Mouse (Mus musculus) midbrain, embryonic 16.5 days (tissue): ENCODE measurements at regions not wholly inside any gene's neighbourhood (a gene's known extent, or its start where the extent isn't known, plus 50 kb on each side); places are given as distances from the start of the nearest gene placed in this dataset.
A peak's percentile ranks its signal among the peaks of the same experiment; 100 is the strongest.

ENCODE experiments used
- ATAC-seq: fragments of 200-750 bp; cut with Nextera tagmentation; 2 replicates; pipeline ENCODE4 v1.8.0; 2017; ENCODE audit warnings: moderate TSS enrichment
- H3K27ac ChIP-seq: fragments of 300-500 bp; sonication (generic); 2 replicates; pipeline ENCODE4 v1.5.1; 2014; ENCODE audit warnings: mild to moderate bottlenecking, low read length, mixed read lengths
- H3K27me3 ChIP-seq: fragments of 300-500 bp; sonication (generic); 2 replicates; pipeline ENCODE4 v1.6.1; 2014; ENCODE audit warnings: low read depth, low read length, mixed read lengths; ENCODE audit not compliant: control insufficient read depth, insufficient read depth
- H3K36me3 ChIP-seq: fragments of 300-500 bp; sonication (generic); 2 replicates; pipeline ENCODE4 v1.6.1; 2014; ENCODE audit warnings: mild to moderate bottlenecking, low read length, moderate library complexity, mixed read lengths; ENCODE audit not compliant: control insufficient read depth, insufficient read depth
- H3K4me1 ChIP-seq: fragments of 300-500 bp; sonication (generic); 2 replicates; pipeline ENCODE4 v1.6.1; 2014; ENCODE audit warnings: mild to moderate bottlenecking, low read length, mixed read lengths; ENCODE audit not compliant: control insufficient read depth, insufficient read depth
- H3K4me2 ChIP-seq: fragments of 300-500 bp; sonication (generic); 2 replicates; pipeline ENCODE4 v1.6.1; 2014; ENCODE audit warnings: mild to moderate bottlenecking, low read length, mixed read lengths
- H3K4me3 ChIP-seq: fragments of 300-500 bp; sonication (generic); 2 replicates; pipeline ENCODE4 v1.5.1; 2014; ENCODE audit warnings: low read depth, mild to moderate bottlenecking, low read length, moderate library complexity, mixed read lengths
- H3K9ac ChIP-seq: fragments of 300-500 bp; sonication (generic); 2 replicates; pipeline ENCODE4 v1.6.1; 2014; ENCODE audit warnings: low read depth, low read length, mixed read lengths
- H3K9me3 ChIP-seq: fragments of 300-500 bp; sonication (generic); replicated peaks from 2 replicates; pipeline ENCODE4 v1.6.1; 2014; ENCODE audit warnings: mild to moderate bottlenecking, low read length, mixed read lengths; ENCODE audit not compliant: control insufficient read depth, poor library complexity, severe bottlenecking
- WGBS: fragments of 180-500 bp; shearing (Covaris S2); extraction: QIAGEN DNeasy Blood & Tissue Kit; methylation state at CpG from one replicate; pipeline ENCODE4 v1.1.7; 2014; 5-methylcytosine and 5-hydroxymethylcytosine counted together

DNA sequence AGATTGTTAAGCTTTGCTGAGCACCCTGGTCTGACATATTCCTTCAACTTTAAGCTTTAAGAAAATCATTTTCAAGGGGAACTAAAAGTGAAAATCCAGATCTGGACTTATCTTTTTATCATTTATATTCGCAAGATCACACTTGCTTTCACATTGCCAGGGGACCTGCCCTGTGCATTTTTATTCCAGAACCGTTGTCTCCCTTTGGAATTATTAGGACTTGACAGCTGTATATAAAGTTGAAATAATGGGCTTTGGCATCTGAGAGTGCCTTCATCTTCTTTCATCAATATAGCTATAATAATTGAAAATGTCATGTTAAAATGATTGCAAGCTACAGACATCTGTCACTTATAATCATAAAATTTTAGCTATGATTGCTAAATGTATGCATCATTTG, 276.8 kb upstream of the Olfm3 start:
- Histone ChIP-seq H3K27me3 (no peaks in the 10 kb centered on the region), H3K4me1 (no peaks in the 10 kb centered on the region), H3K36me3 (no peaks in the 10 kb centered on the region), H3K27ac (no peak overlapping the region), H3K9ac (no peak overlapping the region), H3K4me2 (no peak overlapping the region), H3K9me3 (no peaks in the 10 kb centered on the region), H3K4me3 (no peak overlapping the region)
- peak; percentile 56; the same call in 1 of the 2 replicates for ATAC-seq
- WGBS = 50% methylated on average over 2 of the region's 2 CpGs

DNA sequence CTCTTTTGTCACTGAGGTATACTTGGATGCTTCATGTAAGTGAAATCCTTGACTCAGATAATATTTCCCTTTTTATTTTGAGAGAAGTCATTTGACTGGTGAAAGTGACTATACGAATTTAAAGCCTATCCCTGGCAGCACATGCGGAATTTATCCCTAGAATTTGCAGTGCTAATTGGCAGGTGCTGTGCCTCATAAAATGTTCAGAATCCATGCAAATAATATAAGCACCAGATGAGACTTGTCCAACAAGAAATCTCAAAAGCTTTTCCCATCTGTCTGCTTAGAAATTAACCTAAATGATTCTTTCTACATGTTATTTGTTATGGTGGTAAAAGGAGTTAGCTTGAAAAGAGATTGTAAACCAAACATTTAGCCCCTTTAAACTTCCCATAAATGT, 268.5 kb upstream of the Olfm3 start:
- no peak for ATAC-seq
- H3K9me3 ChIP-seq = no peaks in the 10 kb centered on the region
- WGBS = 77% methylated on average over 2 of the region's 2 CpGs
- H3K4me3 ChIP-seq = no peak overlapping the region
- H3K4me2 ChIP-seq = no peak overlapping the region
- H3K4me1 ChIP-seq = no peaks in the 10 kb centered on the region
- no peak overlapping the region for H3K9ac ChIP-seq
- no peak overlapping the region for H3K27ac ChIP-seq
- H3K36me3 ChIP-seq = no peaks in the 10 kb centered on the region
- no peaks in the 10 kb centered on the region for H3K27me3 ChIP-seq

- Histone ChIP-seq H3K4me2 (no peak overlapping the region), H3K9me3 (no peaks in the 10 kb centered on the region), H3K36me3 (no peaks in the 10 kb centered on the region), H3K4me1 (no peaks in the 10 kb centered on the region), H3K4me3 (no peak overlapping the region), H3K27ac (no peak overlapping the region), H3K27me3 (no peaks in the 10 kb centered on the region), H3K9ac (no peak overlapping the region)
- WGBS = 75% methylated on average over 3 of the region's 3 CpGs
- no peak for ATAC-seq
Observed at GRCm38 (mm10) chr3:114647957-114648356, 255.9 kb upstream of the Olfm3 start.

DNA sequence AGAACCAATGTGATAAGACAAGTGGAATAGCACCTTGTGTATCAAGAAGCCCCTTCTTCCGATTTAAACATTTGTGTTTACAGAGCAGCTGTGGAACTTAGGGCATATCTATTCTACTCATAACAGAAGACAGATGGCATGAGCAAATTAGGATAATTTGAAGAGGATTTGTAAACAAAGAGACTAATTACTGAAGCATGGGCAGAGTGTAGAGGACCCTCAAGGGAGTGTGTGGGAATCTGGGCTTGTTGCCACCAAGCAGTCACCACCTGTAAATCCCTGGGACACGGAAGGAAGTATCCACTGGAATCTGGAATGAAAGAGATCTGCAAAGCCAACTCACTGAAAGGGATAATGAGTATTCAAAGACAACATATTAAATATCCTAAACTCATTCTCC, 205.9 kb upstream of the Olfm3 start:
- no peak overlapping the region for H3K9ac ChIP-seq
- no peak overlapping the region for H3K27ac ChIP-seq
- no peaks in the 10 kb centered on the region for H3K4me1 ChIP-seq
- H3K36me3 ChIP-seq = no peaks in the 10 kb centered on the region
- no peak overlapping the region for H3K4me3 ChIP-seq
- no peaks in the 10 kb centered on the region for H3K27me3 ChIP-seq
- 58% methylated on average over 2 of the region's 2 CpGs for WGBS
- ATAC-seq = no peak
- no peak overlapping the region for H3K4me2 ChIP-seq
- no peaks in the 10 kb centered on the region for H3K9me3 ChIP-seq

- Histone ChIP-seq H3K9me3 (no peaks in the 10 kb centered on the region), H3K4me1 (no peaks in the 10 kb centered on the region), H3K27ac (no peak overlapping the region), H3K36me3 (no peaks in the 10 kb centered on the region), H3K4me3 (no peak overlapping the region), H3K4me2 (no peak overlapping the region), H3K27me3 (no peaks in the 10 kb centered on the region), H3K9ac (no peak overlapping the region)
- 89% methylated on average over 1 of the region's 1 CpGs for WGBS
- ATAC-seq = no peak
Observed at GRCm38 (mm10) chr3:114725131-114725530, 178.7 kb upstream of the Olfm3 start.

DNA sequence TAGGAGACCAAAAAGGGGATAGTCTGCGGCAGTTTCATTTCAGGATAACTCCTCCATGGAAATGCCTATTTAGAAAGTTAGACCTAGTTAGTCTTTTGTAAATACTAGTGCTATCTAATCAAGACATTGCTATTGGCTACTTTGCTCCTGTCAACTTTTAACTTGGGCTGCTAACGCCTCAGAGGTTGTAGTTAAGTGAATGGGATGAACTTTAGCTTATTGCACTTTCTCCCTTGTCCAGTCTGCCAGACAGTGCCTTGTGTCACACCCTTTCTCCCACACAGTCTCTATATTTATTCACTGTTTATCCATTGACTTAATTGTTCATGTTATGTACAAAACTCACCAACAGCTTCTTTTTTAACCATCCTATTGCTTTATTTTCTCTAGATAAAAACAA, 167.5 kb upstream of the Olfm3 start:
- no peak overlapping the region for H3K4me2 ChIP-seq
- no peak for ATAC-seq

DNA sequence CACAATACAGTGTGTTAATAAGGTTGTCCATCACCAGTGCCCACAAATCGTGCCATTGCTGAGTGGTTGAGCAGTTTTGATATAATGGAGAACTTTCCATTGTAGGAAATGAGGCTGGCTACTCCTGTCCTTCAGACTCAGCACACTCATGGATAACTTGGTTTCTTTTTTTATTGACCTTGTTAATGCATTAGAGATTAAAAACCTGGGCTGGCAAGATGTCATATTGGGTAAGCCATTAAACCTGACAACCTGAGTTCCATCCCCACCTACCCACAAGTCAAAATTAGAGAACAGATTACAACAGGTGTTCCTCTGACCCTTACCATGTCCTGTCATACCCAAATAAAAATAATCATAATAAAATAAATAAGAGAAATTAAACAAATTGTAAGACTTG, 159.7 kb upstream of the Olfm3 start:
- H3K4me1 ChIP-seq = no peaks in the 10 kb centered on the region

More for the DNA sequence above, 167.5 kb upstream of the Olfm3 start:
- no peaks in the 10 kb centered on the region for H3K9me3 ChIP-seq
- 93% methylated on average over 2 of the region's 2 CpGs for WGBS
- no peak overlapping the region for H3K9ac ChIP-seq
- no peak overlapping the region for H3K4me3 ChIP-seq
- no peak overlapping the region for H3K27ac ChIP-seq
- no peaks in the 10 kb centered on the region for H3K27me3 ChIP-seq
- no peaks in the 10 kb centered on the region for H3K4me1 ChIP-seq
- H3K36me3 ChIP-seq = no peaks in the 10 kb centered on the region

DNA sequence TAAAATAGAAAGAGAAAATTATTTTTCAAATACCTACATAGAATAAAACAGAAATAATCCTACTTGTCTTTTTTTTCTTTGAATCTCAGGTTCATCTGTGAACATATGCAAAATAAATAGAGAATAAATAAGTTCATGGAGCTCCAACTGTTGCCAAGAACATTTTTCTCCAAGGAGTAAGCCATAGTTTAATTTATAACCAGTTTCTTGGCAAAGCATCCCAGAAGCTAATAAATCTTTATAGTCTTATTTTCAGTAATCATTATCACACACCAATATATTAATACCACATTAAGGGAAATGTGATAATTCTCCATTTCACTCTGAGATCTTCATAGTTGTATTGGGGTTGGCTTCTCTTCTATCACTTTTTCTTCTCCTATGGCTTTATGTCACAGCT, 158.7 kb upstream of the Olfm3 start:
- ATAC-seq = no peak
- no peak overlapping the region for H3K27ac ChIP-seq
- H3K9me3 ChIP-seq = no peaks in the 10 kb centered on the region
- no peaks in the 10 kb centered on the region for H3K27me3 ChIP-seq
- no peak overlapping the region for H3K4me3 ChIP-seq
- H3K36me3 ChIP-seq = no peaks in the 10 kb centered on the region
- H3K4me2 ChIP-seq = no peak overlapping the region
- H3K4me1 ChIP-seq = no peaks in the 10 kb centered on the region
- no peak overlapping the region for H3K9ac ChIP-seq

More for the DNA sequence above, 159.7 kb upstream of the Olfm3 start:
- Histone ChIP-seq H3K9me3 (no peaks in the 10 kb centered on the region), H3K4me3 (no peak overlapping the region), H3K27me3 (no peaks in the 10 kb centered on the region), H3K4me2 (no peak overlapping the region), H3K27ac (no peak overlapping the region), H3K9ac (no peak overlapping the region), H3K36me3 (no peaks in the 10 kb centered on the region)
- 85% methylated on average over 1 of the region's 1 CpGs for WGBS
- ATAC-seq = no peak

DNA sequence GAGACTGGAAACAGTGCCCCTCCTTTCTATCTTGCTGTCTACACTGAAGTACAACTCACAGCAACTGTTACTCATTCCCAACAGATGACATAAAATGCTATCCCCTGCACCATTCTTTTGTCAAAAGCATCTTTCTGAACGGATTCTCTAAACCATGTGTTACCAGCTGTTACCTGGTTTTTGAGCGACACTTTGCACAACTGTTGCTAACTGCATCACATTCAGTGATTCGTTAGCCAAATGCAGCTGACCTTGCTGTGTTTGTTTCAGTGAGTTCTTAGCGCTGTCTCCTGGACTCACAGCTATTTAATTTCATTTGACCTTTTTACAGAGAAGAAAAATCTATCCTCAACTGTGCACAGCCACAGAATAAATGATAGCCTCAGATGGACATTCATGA, 146.6 kb upstream of the Olfm3 start:
- ATAC-seq = no peak
- Histone ChIP-seq H3K27me3 (no peaks in the 10 kb centered on the region), H3K4me3 (no peak overlapping the region), H3K27ac (no peak overlapping the region), H3K36me3 (no peaks in the 10 kb centered on the region), H3K4me1 (no peaks in the 10 kb centered on the region), H3K9ac (no peak overlapping the region), H3K9me3 (no peaks in the 10 kb centered on the region), H3K4me2 (no peak overlapping the region)
- WGBS = 82% methylated on average over 4 of the region's 4 CpGs

DNA sequence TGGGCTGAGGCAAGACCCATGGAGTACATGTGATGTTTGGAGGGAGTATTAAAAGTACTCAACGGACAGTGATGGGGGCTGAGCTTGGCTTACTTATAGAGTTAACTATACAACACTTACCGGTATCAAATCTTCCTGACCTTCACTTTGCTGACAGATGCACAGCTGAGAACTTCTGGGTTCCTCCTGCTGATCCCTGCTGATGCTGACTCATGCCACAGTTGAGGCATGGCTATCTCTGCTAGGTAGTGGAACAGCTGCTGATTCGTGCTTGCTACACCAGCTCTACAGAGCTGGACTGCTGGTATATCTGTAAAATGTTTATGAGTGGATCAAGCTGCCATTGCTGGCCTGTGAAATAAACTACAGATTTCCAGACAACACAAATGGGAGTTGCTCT, 145.3 kb upstream of the Olfm3 start:
- no peak overlapping the region for H3K4me3 ChIP-seq
- H3K9ac ChIP-seq = no peak overlapping the region
- H3K27me3 ChIP-seq = no peaks in the 10 kb centered on the region
- H3K9me3 ChIP-seq = no peaks in the 10 kb centered on the region
- no peaks in the 10 kb centered on the region for H3K36me3 ChIP-seq
- no peak overlapping the region for H3K4me2 ChIP-seq
- ATAC-seq = no peak
- no peak overlapping the region for H3K27ac ChIP-seq
- WGBS = 89% methylated on average over 3 of the region's 3 CpGs
- H3K4me1 ChIP-seq = no peaks in the 10 kb centered on the region
